Mouse (Mus musculus): ENCODE results near the gene Rnf151.

GRCm38 (mm10) chr17:24727618-24728017 lies 9.8 kb upstream of the Rnf151 start, which contains the start of gene Rpl3l:
- TF ChIP-seq CTCF (conservative IDR thresholded peaks at IDR 0.05; ENCODE audit: low read length): no peak
- TF ChIP-seq NANOG (IDR thresholded peaks at IDR 0.05; ENCODE audit: borderline replicate concordance, low read length): no peak
- TF ChIP-seq POU5F1 (IDR thresholded peaks at IDR 0.05; ENCODE audit: borderline replicate concordance, low read length): no peak
